Mouse (Mus musculus): ENCODE data around the gene Mlxipl.

DNA sequence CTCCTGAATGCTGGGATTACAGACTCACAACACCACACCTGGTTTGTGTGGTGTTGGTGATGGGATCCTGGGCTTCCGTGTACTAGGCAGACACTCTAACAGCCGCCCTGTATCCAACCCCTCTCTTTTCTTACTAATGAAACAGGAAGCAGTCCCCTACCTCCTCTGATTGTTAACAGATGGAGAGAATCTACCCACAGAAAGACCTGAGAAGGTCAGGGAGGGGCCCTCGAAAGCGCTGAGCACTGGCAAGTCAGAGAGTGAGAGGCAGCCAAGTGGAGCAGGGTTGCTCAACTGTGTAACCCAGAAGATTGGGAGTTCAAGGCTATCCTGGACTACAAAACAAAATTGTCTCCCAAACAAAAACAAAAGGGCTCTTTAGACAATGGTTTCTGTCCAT, 2.8 kb upstream of the Mlxipl start:
- no peak for TF ChIP-seq FLI1 (IDR thresholded peaks at IDR 0.05; ENCODE audit: low read length)
- TF ChIP-seq GATA1 (IDR thresholded peaks at IDR 0.05; ENCODE audit: borderline replicate concordance, low read length), result no peak

All from megakaryocyte, embryonic 14.5 days (primary cell).